Mouse (Mus musculus): Measurements from ENCODE around the gene Bicral. TPM values are rescaled to one million over a fixed set of nuclear protein-coding genes. Genes with fewer than 3 reads are reported as not detected.

The Bicral gene
- polyA plus RNA-seq (2014; fragmentation: Illumina TruSeq; extraction: RNeasy Lipid Tissue Mini Kit (QIAGEN cat#74804)) = 12.3 TPM

DNA sequence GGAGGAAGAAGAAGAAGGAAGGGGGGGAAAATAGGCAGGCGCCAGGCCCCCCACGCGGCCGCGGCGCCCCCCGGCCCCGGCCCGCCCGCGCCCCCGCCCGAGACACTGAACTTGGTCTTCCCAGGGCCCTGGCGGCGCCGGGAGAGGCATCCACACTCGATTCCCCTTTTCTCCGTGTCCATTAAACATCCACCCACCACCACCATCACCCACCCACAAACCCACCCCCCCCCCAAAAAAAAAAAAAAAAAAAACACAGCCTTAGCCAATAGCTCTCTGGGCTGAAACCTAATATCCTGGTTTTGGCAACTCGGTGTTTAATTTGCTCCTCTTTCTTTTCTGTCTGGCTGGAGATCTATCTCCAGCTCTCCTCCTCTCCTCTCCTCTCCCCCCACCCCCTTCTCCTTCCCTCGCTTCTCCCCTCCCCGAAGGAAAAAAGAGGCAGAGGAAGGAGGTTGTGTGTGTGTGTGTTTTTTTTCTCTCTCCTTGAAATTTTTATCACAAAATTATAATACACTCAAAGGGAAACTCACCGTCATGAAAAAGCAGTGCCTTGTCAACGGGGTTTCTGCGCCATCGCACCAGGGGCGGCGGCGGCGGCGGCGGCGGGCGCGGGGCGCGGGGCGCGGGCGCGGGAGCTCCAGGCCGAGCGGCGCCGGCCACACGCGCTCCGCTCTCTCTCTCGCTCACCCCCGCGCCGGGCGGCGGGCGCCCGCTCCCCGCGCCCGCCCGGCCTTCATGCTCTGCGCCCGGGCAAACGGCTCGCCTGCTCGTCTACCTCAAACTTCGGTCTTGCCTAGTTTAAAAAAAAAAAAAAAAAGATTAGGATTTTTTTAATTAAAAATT, at the start of gene Bicral:
Gene Bicral (minus strand): TSS at position 580 of the 846 bp plus-strand sequence.

DNA sequence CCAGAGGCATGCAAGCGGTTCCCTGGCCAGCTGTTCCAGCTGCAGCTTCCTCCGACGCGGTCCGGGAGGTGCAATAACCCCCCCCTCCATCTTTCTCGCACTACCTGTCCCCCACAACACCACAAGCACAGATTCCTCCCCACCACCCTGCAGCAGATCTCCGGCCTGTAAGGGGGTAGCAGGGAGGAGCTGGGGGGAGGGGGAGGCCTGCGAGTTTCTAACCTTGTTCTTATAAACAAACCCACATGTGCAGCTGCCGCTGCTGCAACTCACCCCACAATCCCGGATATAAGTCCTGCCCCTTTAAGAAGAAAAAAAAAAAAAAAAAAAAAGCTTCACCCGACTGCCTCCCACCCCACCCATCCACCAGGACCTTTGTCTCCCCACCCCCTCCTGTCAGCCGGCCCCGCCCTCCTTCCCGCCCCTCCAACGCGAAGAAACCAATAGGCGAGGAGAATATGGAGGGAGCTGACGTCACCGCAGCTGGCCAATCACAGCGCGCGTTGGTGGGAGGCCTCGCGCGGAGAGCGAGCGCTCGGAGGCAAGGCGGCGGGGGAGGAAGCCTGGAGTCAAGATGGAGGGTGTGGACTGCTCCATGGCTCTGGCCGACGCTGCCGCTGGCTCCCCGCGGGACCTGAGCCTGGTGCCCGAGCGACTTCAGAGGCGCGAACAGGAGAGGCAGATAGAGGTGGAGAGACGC, 32.0 kb upstream of the Bicral start, which contains the start of gene Tbcc:
Gene Tbcc (plus strand): TSS at position 569 of the 700 bp plus-strand sequence.

DNA sequence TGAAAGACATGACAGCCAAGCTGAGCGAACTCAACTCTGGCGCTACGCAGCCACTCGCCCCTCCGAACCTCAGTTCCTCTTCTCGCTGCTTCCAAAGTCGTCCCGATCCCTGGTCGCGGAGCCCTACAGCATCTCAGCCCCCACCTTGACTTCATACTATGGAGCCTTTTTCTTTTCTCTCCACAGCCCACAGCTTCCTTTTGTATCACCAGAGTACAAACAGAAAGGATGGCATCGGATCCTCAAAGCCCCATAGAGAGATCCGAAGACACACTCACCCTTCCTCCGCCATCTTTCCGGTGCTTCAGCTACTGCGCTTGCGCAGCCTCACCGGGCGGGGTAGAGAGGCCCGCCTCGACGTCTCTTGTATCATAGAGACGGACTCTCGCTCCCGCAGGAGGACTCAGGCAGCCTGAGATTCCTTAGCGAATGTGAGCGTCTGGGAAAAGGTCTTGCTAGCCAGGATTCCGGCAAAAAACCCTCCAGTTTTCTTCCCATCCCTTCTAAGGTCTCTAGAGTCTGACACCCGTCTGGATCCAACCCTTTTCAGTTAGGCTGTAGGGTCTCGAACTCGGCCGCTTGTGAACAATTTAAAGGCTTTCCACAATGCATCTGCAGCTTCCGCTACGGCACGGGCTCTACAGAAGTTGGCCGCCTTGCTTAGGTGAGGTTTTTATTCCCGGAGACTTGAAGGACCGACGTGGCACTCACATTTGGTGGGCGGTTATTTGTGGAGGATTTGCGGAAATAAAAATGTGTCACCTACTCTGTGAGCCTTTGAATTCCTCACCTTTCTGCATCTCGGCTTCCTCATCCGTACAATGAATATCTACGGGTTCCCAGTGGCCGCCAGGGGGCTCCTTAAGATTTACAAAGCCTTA, 75.7 kb downstream of the Bicral start, which contains the start of gene Rpl7l1:
Gene Rpl7l1 (minus strand): TSS at position 332 of the 881 bp plus-strand sequence.

DNA sequence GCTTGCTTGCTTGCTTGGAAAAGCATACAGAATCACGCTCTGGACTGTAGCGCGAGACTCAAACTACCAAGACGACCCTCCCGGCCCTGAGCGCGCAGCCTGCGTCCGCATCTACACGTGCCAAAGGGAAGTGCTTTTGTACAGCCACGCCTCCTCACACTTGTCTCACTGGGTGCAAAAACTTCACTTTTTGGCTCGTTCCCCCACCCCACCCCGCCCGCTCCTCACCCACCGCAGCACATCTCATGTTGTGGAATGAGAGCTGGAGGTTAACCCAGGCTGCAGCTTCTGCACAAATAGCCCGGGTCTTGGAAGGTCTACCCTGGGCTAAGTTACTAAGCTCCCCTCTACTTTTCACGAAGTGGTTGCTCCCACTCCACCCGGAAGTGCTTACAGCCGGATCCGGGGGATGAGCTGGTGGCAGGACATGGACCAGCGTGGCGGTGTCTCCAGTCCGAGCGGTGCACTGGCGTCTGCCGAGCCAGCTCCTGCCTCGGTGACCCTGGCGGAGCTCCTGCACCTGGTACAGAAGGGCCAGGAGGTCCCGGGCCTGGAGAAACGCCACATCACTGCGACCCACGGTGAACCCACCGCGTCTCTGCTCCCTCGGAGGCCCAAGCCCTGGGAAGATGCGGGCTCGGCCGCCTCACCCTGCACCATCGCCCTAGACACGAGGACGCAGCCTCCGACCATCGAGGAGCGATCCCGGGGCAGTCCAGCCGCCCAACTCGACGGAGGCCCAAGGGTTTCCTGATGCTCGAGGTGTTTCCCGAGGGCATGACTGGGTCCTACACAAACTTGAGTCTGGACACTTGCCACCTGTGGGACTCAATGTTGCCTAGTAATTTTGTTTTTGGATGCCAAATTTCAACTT, 85.6 kb downstream of the Bicral start, which contains the start of gene 2310039H08Rik:
Gene 2310039H08Rik (plus strand): TSS at position 232 of the 874 bp plus-strand sequence.

DNA sequence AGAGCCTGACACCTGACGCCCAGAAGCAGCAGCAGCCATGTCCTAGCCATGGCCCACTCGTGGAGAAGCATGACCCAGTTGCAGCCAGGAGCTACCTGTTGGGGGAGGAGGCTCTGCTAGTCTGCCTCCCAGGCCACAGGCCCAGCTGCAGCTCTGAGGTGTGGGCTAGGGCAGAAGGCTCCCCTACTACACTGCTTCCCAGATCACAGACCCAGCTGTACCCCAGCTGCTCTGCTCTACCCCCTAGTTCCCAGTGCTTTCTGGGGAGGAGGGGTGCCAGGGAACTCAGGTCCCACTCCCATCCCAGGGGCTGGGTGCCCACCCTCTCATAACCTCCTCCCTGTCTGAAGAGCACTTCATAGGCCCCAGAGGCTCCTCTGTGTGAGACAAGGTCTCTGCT, 94.7 kb downstream of the Bicral start, which contains the start of gene Ptcra:
Gene Ptcra (minus strand): TSS at position 169 of the 400 bp plus-strand sequence.

DNA sequence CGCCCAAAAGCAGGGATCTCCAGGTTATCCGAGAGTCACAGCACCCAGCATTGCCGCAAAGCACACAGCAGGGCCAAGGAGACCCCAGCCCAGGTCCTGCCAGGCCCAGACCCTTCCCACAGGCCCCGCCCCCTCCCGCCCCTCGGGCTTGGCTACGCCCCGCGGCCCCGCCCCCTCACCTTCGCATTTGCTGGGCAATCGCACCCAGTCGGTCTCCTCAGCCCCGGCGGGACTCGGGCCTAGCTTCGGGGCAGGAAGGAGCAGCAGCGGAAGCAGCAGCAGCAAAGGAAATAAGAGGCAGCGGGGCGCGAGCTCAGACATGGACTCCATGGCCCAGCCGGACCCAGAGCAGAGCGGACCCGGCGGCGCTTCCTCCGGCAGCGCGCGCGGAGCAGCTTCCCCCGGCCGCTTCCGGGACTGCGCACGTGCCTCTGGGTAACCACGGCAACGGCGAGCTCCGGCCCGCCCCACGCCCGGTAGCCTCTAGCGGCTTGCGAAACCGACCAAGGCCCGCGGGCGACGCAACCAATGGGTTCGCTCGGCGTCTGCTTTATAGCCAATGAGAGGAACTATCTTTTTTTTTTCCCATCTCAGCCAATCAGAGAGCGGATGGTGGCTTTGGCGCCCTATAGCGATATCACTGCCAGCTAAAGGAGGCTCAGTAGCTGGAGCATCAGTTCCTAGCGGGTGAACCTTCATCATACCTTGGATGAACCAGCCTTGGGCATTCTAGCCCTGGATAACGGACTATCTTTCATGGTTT, 106.3 kb downstream of the Bicral start, which contains the start of gene Cnpy3:
Gene Cnpy3 (minus strand): TSS at position 421 of the 763 bp plus-strand sequence.

Other genes starting within 250 kb of the Bicral start
- 0.57 TPM for gene Ptk7, start 229.0 kb downstream of the Bicral start, polyA plus RNA-seq (2014; fragmentation: Illumina TruSeq; extraction: RNeasy Lipid Tissue Mini Kit (QIAGEN cat#74804))
- not detected for gene Klc4, start 212.5 kb downstream of the Bicral start, polyA plus RNA-seq (2014; fragmentation: Illumina TruSeq; extraction: RNeasy Lipid Tissue Mini Kit (QIAGEN cat#74804))
- gene Mrpl2, start 212.3 kb downstream of the Bicral start, polyA plus RNA-seq (2014; fragmentation: Illumina TruSeq; extraction: RNeasy Lipid Tissue Mini Kit (QIAGEN cat#74804)) = 0.83 TPM
- gene Cul7, start 208.1 kb downstream of the Bicral start, polyA plus RNA-seq (2014; fragmentation: Illumina TruSeq; extraction: RNeasy Lipid Tissue Mini Kit (QIAGEN cat#74804)) = 0.37 TPM
- gene Rrp36, start 184.1 kb downstream of the Bicral start, polyA plus RNA-seq (2014; fragmentation: Illumina TruSeq; extraction: RNeasy Lipid Tissue Mini Kit (QIAGEN cat#74804)) = 2.2 TPM
- 2.4 TPM for gene Mea1, start 179.7 kb downstream of the Bicral start, polyA plus RNA-seq (2014; fragmentation: Illumina TruSeq; extraction: RNeasy Lipid Tissue Mini Kit (QIAGEN cat#74804))
- gene Klhdc3, start 177.6 kb downstream of the Bicral start, polyA plus RNA-seq (2014; fragmentation: Illumina TruSeq; extraction: RNeasy Lipid Tissue Mini Kit (QIAGEN cat#74804)) = 4.6 TPM
- gene Ppp2r5d, start 153.4 kb downstream of the Bicral start, polyA plus RNA-seq (2014; fragmentation: Illumina TruSeq; extraction: RNeasy Lipid Tissue Mini Kit (QIAGEN cat#74804)) = 9.5 TPM
- gene Pex6, start 147.0 kb downstream of the Bicral start, polyA plus RNA-seq (2014; fragmentation: Illumina TruSeq; extraction: RNeasy Lipid Tissue Mini Kit (QIAGEN cat#74804)) = 0.46 TPM
- not detected for gene Gnmt, start 129.3 kb downstream of the Bicral start, polyA plus RNA-seq (2014; fragmentation: Illumina TruSeq; extraction: RNeasy Lipid Tissue Mini Kit (QIAGEN cat#74804))
- gene Cnpy3, start 106.3 kb downstream of the Bicral start, polyA plus RNA-seq (2014; fragmentation: Illumina TruSeq; extraction: RNeasy Lipid Tissue Mini Kit (QIAGEN cat#74804)) = 3.2 TPM
- gene Ptcra, start 94.8 kb downstream of the Bicral start, polyA plus RNA-seq (2014; fragmentation: Illumina TruSeq; extraction: RNeasy Lipid Tissue Mini Kit (QIAGEN cat#74804)) = not detected
- 11.5 TPM for gene 2310039H08Rik, start 85.8 kb downstream of the Bicral start, polyA plus RNA-seq (2014; fragmentation: Illumina TruSeq; extraction: RNeasy Lipid Tissue Mini Kit (QIAGEN cat#74804))
- gene Rpl7l1, start 75.8 kb downstream of the Bicral start, polyA plus RNA-seq (2014; fragmentation: Illumina TruSeq; extraction: RNeasy Lipid Tissue Mini Kit (QIAGEN cat#74804)) = 31.4 TPM
- 2.1 TPM for gene Tbcc, start 32.2 kb upstream of the Bicral start, polyA plus RNA-seq (2014; fragmentation: Illumina TruSeq; extraction: RNeasy Lipid Tissue Mini Kit (QIAGEN cat#74804))
- not detected for gene Prph2, start 52.0 kb upstream of the Bicral start, polyA plus RNA-seq (2014; fragmentation: Illumina TruSeq; extraction: RNeasy Lipid Tissue Mini Kit (QIAGEN cat#74804))
- gene Ubr2, start 152.1 kb upstream of the Bicral start, polyA plus RNA-seq (2014; fragmentation: Illumina TruSeq; extraction: RNeasy Lipid Tissue Mini Kit (QIAGEN cat#74804)) = 29.3 TPM

Measured in ovary, adult 10 weeks (tissue).